Mouse (Mus musculus): Measurements from ENCODE around the gene Pou4f1.
"Not testable (repeated sequence)": the region's sequence is repeated elsewhere in the genome, so short reads cannot be mapped to it uniquely, and the experiment has no call there.

Gene Pou4f1

DNA sequence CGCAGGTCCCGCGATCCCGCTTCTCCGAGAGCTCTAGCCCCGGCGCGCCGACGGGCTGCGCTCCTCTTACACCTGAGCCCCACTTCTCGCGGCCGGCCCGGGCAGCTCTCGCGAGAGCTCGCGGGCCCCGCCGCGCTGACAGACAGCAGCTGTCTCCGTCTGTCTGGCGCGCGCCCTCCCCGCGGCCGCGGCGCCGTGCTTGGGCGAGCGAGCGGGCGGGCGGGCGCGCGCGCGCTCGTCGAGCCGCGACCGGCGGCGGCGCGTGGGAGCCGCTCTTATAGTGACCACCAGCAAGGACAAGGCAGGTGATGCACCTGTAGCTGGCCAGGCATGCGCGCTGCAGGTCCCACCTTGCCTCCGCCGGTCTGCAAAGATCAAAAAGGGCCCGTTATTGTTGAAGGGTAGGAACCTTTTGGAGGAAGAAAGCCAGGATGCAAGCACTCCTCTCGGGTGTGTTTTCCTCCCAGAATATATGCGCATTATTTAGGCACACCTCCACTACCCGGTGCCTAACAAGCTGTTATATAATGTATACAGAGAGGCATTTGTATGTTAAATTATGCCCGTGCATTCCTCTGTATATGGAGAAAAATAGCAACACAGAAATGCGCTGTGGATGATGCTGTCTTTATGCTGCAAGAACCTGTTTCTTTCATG lies at the start of gene Pou4f1:
Gene Pou4f1, minus strand, starts transcription at position 34 of the 657 bp plus-strand sequence.
- no peak for DNase-seq (ENCODE audit: low spot score in 2 of 2)

DNA sequence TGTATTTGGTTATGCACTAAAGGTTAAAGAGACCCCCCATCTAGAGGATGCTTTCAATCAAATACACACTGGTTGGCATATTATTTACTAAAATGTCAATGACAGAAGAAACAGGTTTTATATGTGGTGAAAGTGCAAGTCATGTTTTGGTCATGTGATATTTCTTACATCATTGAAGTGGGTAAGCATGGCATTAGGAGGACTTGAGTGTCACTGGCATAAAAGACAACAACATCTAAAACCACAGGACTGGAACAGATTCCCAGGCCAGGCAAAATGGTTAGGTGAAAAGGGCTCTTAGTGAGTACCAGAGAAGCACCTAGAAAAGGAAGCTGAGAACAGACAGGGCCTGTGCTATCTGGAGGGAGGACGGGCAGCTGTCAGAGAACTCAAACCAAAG lies 43.9 kb upstream of the Pou4f1 start:
- DNase-seq (ENCODE audit: low spot score in 2 of 2), result no peak

DNA sequence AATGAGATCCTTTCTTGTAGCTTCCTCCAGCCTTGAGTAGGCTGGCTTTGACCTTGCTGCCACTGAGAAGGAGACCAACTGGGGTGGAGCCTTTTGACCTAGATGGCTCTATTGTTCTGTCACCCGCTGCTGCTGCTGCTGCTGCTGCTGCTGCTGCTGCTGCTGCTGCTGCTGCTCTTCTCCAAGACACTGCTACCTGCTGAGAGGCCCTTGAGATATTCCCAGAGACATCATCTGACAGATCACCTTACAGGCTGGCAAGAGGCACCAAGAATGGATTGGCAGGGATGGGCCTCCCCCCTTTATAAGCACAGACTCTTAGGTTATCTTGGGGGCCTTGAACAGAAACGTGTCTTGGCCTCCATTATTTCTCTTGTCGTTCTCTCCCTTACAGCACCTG lies 35.0 kb upstream of the Pou4f1 start:
- not testable (repeated sequence) for DNase-seq (ENCODE audit: low spot score in 2 of 2)

- no peak for DNase-seq (ENCODE audit: low spot score in 2 of 2)
Measured at GRCm38 (mm10) chr14:104479751-104480150, 12.0 kb upstream of the Pou4f1 start.

DNA sequence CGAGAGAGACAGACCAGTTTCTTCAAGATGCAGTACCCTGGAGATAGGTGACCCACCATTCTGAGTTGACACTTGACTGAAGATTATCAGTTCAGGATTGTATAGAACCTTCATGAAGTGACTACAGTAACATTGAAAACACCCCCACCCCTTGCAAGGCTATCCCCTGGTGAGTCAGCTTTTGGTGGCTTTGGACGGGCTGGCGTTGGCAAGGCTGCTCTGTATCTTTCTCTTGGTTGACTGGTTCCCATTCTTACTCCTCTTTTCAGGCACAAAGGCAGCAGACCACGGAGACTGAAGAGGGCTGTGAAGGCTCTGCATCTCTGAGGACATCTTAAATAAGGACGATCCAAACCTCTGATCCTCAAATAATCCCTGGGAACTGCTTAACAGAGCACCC lies 10.8 kb upstream of the Pou4f1 start:
- no peak for DNase-seq (ENCODE audit: low spot score in 2 of 2)

DNA sequence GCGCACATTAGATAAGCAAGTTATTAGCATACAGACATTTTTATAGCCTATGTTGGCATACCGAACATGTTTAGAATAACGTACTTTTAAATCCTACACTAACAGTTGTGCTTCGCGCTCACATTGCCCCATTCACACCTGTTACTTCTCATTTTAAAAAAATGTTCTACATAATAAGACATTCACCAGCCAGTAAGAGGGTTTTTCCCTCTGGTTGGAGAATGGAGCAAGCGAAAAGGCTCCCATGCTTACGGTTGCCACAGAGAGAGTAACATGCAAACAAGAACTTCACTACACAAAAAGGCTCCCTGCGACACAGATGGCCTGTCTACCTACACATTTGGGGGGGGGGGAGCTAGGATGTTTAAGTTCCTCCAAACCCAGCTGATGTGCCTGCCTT lies 9.8 kb upstream of the Pou4f1 start:
- no peak for DNase-seq (ENCODE audit: low spot score in 2 of 2)

GRCm38 (mm10) chr14:104475438-104475837 lies 7.6 kb upstream of the Pou4f1 start:
- DNase-seq (ENCODE audit: low spot score in 2 of 2), result no peak

- DNase-seq (ENCODE audit: low spot score in 2 of 2), result no peak
Measured at GRCm38 (mm10) chr14:104468623-104468970, 798 bp upstream of the Pou4f1 start.

DNA sequence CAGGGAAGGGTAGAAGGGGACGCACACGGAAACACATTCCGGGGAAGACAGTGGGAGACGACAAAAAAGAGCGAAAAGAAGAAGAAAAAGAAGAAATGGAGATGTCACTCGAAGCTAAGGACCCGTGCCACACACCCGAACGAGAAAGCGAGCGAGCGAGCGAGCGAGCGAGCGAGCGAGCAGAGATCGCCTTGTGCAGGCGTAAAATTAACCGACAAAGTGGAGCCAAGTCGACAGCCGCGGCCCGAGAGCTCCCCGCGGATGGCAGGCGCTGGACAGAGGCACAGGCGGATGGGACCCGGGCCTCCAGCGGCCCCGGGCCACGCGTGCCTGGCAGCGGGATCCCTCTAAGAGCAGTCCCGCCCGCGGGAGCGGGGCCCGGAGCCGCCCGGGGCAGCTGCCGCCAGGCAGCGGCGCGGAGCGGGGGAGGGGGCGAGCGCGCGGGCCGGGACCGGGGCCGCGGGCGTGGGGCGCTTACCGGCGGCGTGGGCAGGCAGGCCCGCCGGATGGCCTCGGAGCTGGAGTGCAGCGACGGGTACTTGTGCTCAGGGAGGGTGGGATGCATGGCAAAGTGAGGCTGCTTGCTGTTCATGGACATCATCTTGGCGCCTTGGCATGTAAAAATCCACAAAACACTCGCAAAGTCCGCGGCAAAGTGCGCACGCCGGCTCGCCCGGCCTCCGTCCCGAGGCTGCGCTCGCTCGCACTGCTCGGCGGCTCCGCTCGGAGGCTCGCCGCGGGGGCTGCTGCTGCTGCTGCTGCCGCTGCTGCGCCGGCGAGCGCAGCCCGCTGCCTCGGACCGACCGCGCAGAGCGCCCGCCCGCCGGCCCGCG lies 450 bp downstream of the Pou4f1 start:
- no peak for DNase-seq (ENCODE audit: low spot score in 2 of 2)

- DNase-seq (ENCODE audit: low spot score in 2 of 2), result no peak
Measured at GRCm38 (mm10) chr14:104466557-104466956, 1.2 kb downstream of the Pou4f1 start.

DNA sequence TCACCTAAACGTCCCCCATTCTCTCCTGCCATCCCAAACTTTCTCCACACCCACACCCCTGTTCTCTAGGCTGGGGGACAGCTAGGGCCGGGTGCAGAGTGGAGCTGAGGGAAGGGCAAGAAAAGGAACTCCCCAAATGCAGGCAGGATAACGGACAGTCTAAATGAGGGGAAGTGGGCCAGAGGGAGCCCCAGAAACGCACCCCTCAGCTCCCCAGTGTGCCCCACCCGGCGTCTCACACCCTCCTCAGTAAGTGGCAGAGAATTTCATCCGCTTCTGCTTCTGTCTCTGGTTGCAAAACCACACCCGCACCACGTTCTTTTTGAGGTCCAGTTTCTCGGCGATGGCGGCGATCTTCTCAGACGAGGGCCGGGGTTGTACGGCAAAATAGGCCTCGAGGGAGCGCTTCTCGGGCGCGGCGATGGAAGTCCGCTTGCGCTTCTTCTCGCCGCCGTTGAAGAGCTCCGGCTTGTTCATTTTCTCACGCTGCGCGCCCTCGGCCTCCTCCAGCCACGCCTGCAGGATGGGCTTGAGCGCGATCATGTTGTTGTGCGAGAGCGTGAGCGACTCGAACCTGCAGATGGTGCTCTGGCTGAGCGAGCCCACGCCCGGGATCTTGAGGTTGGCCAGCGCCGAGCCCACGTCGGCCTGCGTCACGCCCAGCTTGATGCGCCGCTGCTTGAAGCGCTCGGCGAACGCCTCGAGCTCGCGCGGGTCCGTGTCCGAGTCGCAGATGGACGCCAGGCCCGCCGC lies 2.1 kb downstream of the Pou4f1 start:
- DNase-seq (ENCODE audit: low spot score in 2 of 2), result no peak

- DNase-seq (ENCODE audit: low spot score in 2 of 2), result no peak
Measured at GRCm38 (mm10) chr14:104464841-104465240, 3.0 kb downstream of the Pou4f1 start.

- no peak for DNase-seq (ENCODE audit: low spot score in 2 of 2)
Measured at GRCm38 (mm10) chr14:104463631-104464250, 4.1 kb downstream of the Pou4f1 start.

GRCm38 (mm10) chr14:104461286-104462240 lies 6.2 kb downstream of the Pou4f1 start:
- DNase-seq (ENCODE audit: low spot score in 2 of 2), result no peak

DNA sequence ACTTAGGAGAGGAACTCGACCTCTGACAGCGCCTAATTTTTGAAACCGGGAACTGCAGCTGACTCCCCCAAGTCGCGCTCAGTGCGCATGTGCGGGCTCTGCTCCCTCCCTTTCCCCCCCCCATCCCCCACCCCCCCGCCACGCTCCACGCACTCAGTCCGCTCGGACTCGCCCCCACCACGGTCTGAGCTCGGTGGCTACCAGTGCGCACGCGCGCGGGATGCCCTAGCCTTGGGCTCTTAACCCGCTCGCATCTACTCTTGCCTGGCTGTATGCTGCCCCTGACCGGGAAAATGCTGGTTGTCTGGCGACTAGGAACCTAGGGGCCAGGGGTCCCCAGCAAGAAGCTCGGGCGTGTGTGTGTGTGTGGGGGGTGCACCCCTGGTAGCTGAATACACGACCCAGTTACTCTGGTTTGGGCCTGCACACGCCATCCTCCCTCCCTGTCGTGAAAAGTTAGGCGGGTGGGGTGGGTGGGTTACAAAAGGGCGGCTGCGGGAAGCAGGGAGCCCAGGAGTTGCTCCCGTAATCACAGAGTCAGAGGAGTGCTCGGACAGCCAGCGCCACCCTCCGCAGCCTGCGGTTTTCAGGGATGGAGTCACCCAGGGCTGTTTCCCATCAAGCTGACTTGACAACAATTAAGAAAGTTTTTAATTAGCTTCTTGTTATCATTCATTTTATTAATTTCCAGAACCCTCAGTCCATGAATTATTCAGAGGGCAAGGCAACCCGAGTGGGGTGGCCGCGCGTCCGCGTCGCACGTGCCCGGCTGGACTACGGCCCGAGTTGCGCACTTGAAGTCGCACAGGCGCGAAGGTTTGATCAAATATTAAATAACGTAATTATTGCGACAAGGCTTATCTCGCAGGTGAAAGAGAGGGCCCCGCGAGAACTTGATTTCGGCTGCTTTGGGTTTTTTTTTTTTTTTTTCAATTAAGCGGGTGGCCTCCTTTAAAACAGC lies 7.2 kb downstream of the Pou4f1 start:
- DNase-seq (ENCODE audit: low spot score in 2 of 2), result no peak

DNA sequence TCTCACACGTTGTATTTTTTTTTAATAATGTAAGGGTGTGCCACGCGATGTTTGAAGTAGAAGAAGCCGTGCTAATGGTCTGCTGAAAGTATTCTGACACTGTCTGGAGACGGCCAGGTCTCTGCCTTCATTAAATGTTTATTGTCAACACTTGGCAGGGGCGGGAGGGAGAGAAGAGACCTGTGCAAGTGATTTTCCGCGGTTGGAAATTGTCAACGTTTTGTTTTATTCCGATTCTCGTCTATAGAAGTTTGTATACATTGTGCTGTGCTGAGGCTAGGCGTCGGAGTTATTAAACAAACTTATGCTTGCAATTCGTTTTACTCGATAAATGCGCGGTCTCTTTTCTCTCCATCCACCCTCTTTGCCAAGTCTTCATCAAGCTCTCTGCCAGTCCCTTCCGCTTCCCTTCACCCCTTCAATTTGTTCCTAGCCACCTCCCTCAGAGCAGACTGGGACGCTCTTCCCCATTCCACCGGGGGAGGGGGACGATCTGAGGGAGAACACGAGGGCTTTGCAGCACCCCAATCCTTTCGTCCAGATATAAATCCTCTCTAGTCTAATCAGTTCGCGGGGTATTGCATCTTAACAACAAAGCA lies 8.2 kb downstream of the Pou4f1 start:
- no peak for DNase-seq (ENCODE audit: low spot score in 2 of 2)

- no peak for DNase-seq (ENCODE audit: low spot score in 2 of 2)
Measured at GRCm38 (mm10) chr14:104458728-104459512, 8.9 kb downstream of the Pou4f1 start.

DNA sequence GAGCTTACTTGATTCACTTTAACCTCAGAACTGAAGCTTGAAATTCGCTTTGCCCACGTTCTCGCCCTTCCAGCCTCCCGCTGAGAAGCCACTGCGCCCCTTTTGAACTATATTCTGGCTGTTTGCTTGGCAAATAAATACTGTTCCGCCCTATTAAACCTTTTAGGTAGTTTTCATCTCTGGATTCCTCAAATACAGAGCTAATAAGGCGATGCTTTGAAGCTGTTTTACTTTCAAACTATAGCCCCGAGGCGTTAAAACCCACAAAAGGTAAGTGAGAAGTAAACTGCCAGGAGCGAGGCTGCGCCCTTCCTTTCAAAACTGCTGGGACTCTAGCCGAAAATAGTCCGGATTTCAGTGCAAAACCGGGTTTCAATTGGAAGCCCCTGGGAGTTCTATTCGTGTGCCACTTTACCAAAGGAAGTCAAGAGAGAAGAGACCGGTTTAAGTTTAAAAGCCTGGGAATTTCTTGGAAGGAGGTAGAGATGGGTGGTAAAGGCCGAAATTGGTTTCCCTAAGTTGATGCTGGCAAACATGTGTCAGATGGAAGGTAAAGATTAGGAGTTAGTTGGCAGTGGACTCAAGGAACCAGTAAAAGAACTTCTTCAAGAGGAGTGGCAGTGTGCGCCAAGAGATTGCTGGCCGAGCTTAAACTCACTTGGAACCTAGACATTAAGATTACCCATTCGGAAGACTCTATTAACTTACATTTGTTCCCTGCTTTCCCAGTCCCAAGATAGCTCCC lies 9.7 kb downstream of the Pou4f1 start:
- DNase-seq (ENCODE audit: low spot score in 2 of 2), result no peak

Data from frontal cortex, postnatal 14 days (tissue).